Mouse (Mus musculus) yolk sac, embryonic 10.5 days (tissue): Measurements from ENCODE around the gene Nr1d1.

Experiments
- DNase-seq: peaks from one replicate; pipeline ENCODE4 v3.0.0-alpha.2; 2017; ENCODE audit warnings: low spot score

Nr1d1 gene

GRCm38 (mm10) chr11:98774582-98775347 is at the start of gene Nr1d1:
Nr1d1 (minus strand) TSS chr11:98775333.
- DNase-seq: no peak

- no peak for DNase-seq
These were observed 45.8 kb upstream of the Nr1d1 start for GRCm38 (mm10) chr11:98820968-98821367.

GRCm38 (mm10) chr11:98816706-98817239 is 41.6 kb upstream of the Nr1d1 start:
- no peak for DNase-seq

GRCm38 (mm10) chr11:98810686-98811085 is 35.6 kb upstream of the Nr1d1 start:
- no peak for DNase-seq

- peak; percentile 99 for DNase-seq
These were observed 34.5 kb upstream of the Nr1d1 start for GRCm38 (mm10) chr11:98809457-98810290.

- no peak for DNase-seq
These were observed 33.3 kb upstream of the Nr1d1 start for GRCm38 (mm10) chr11:98808417-98808816.

- no peak for DNase-seq
These were observed 29.5 kb upstream of the Nr1d1 start, which contains the start of gene Casc3 for GRCm38 (mm10) chr11:98804605-98805004. Casc3 (plus strand) TSS chr11:98804905.

GRCm38 (mm10) chr11:98797909-98798308 is 22.8 kb upstream of the Nr1d1 start:
- DNase-seq: no peak

GRCm38 (mm10) chr11:98797306-98797705 is 22.2 kb upstream of the Nr1d1 start:
- DNase-seq: no peak

GRCm38 (mm10) chr11:98796515-98797216 is 21.5 kb upstream of the Nr1d1 start:
- DNase-seq: peak; percentile 78

- peak; percentile 33 for DNase-seq
These were observed 20.8 kb upstream of the Nr1d1 start for GRCm38 (mm10) chr11:98795714-98796514.

- peak; percentile 92 for DNase-seq
These were observed 20.0 kb upstream of the Nr1d1 start, which contains the start of gene Msl1 for GRCm38 (mm10) chr11:98795015-98795713. Msl1 (plus strand) TSS chr11:98795516.

- DNase-seq: no peak
These were observed 19.4 kb upstream of the Nr1d1 start for GRCm38 (mm10) chr11:98794469-98795014.

GRCm38 (mm10) chr11:98792081-98792480 is 16.9 kb upstream of the Nr1d1 start:
- DNase-seq: no peak

- no peak for DNase-seq
These were observed 16.3 kb upstream of the Nr1d1 start for GRCm38 (mm10) chr11:98791448-98791847.

- DNase-seq: no peak
These were observed 15.6 kb upstream of the Nr1d1 start for GRCm38 (mm10) chr11:98790631-98791205.

GRCm38 (mm10) chr11:98789824-98790223 is 14.7 kb upstream of the Nr1d1 start:
- no peak for DNase-seq

- DNase-seq: no peak
These were observed 14.2 kb upstream of the Nr1d1 start for GRCm38 (mm10) chr11:98789219-98789807.

- peak; percentile 89 for DNase-seq
These were observed 13.6 kb upstream of the Nr1d1 start for GRCm38 (mm10) chr11:98788550-98789218.
